Mouse (Mus musculus) C2C12 (cell line): Measurements from ENCODE around the gene C3. TPM values are rescaled to one million over a fixed set of nuclear protein-coding genes. Genes with fewer than 3 reads are reported as not detected.

Experiments
- H3K27me3 ChIP-seq: one replicate; pipeline ENCODE4 v1.6.1; 2011; ENCODE audit not compliant: control insufficient read depth, insufficient read depth, insufficient read length
- H3K36me3 ChIP-seq: one replicate; pipeline ENCODE4 v1.6.1; 2011; ENCODE audit not compliant: control insufficient read depth, insufficient read depth
- H3K4me3 ChIP-seq: one replicate; pipeline ENCODE4 v1.5.1; 2011; ENCODE audit warnings: mild to moderate bottlenecking, control low read depth; ENCODE audit not compliant: poor library complexity, insufficient read depth, severe bottlenecking
- H3K79me2 ChIP-seq: one replicate; pipeline ENCODE4 v1.6.1; 2011; ENCODE audit not compliant: control insufficient read depth, insufficient read depth
- H3K79me3 ChIP-seq: one replicate; pipeline ENCODE4 v1.6.1; 2011; ENCODE audit warnings: low read depth, control low read depth
- H3ac ChIP-seq: one replicate; pipeline ENCODE3; 2011; ENCODE audit warnings: low read depth; ENCODE audit not compliant: control insufficient read depth, insufficient read length
- CEBPB ChIP-seq: IDR thresholded peaks from one replicate; pipeline ENCODE4 v1.6.1; 2011; ENCODE audit warnings: low read depth, mild to moderate bottlenecking, control low read depth, moderate library complexity
- CTCF ChIP-seq: IDR thresholded peaks from one replicate; pipeline ENCODE4 v1.5.1; 2011; ENCODE audit not compliant: control insufficient read depth, insufficient read depth, insufficient read length
- FOSL1 ChIP-seq: IDR thresholded peaks from one replicate; pipeline ENCODE4 v1.8.0; 2011; ENCODE audit warnings: mild to moderate bottlenecking, low read length; ENCODE audit not compliant: poor library complexity, insufficient read depth, severe bottlenecking
- MAX ChIP-seq: IDR thresholded peaks from one replicate; pipeline ENCODE4 v1.6.1; 2011; ENCODE audit warnings: mild to moderate bottlenecking, control low read depth
- MYOD1 ChIP-seq: IDR thresholded peaks from one replicate; pipeline ENCODE4 v1.6.1; 2011; ENCODE audit warnings: low read depth; ENCODE audit not compliant: control insufficient read depth, insufficient read length
- MYOG ChIP-seq: IDR thresholded peaks from one replicate; pipeline ENCODE4 v1.6.1; 2011; ENCODE audit not compliant: control insufficient read depth, insufficient read length; ENCODE audit errors: extremely low read depth
- USF1 ChIP-seq: IDR thresholded peaks from one replicate; pipeline ENCODE4 v1.6.1; 2011; ENCODE audit warnings: low read depth, mild to moderate bottlenecking, control low read depth, moderate library complexity
- polyA plus RNA-seq: library from polyadenylated mRNA; unstranded; fragments of >200 nt; fragmentation: generic; extraction: Trizol; gene quantifications from one replicate; pipeline ENCODE4 v1.2.1, GENCODE M21; 2012; ENCODE audit warnings: missing spikeins

Gene C3
- polyA plus RNA-seq, 1 experiment, result 0.01 TPM

- Histone ChIP-seq H3K36me3 (no peaks in the 10 kb centered on the region), H3ac (no peak overlapping the region), H3K27me3 (peaks cover 67% of the 10 kb centered on the region), H3K79me2 (no peaks in the 10 kb centered on the region), H3K4me3 (no peak overlapping the region), H3K79me3 (no peaks in the 10 kb centered on the region)
- TF ChIP-seq CTCF, result no peak
- no peak for TF ChIP-seq FOSL1
- no peak for TF ChIP-seq MAX
- no peak for TF ChIP-seq MYOD1
- TF ChIP-seq MYOG, result no peak
Observed at GRCm38 (mm10) chr17:57221911-57222310, 6.0 kb downstream of the C3 start.

- no peak overlapping the region for H3ac ChIP-seq
- H3K79me3 ChIP-seq, result no peaks in the 10 kb centered on the region
- TF ChIP-seq USF1 (no peak), CTCF (no peak), MYOG (no peak), CEBPB (no peak), MAX (no peak), FOSL1 (no peak), MYOD1 (no peak)
- no peaks in the 10 kb centered on the region for H3K79me2 ChIP-seq
- H3K36me3 ChIP-seq, result no peaks in the 10 kb centered on the region
- peaks cover 64% of the 10 kb centered on the region for H3K27me3 ChIP-seq
- H3K4me3 ChIP-seq, result no peak overlapping the region
Observed at GRCm38 (mm10) chr17:57219884-57220207, 8.1 kb downstream of the C3 start.

- Histone ChIP-seq H3K79me2 (no peaks in the 10 kb centered on the region), H3K27me3 (peaks cover 64% of the 10 kb centered on the region), H3K79me3 (no peaks in the 10 kb centered on the region), H3K4me3 (no peak overlapping the region), H3ac (no peak overlapping the region), H3K36me3 (no peaks in the 10 kb centered on the region)
- no peak for TF ChIP-seq MYOG
- TF ChIP-seq CEBPB, result no peak
- TF ChIP-seq FOSL1, result no peak
- peak; percentile 73 for TF ChIP-seq CTCF
Observed at GRCm38 (mm10) chr17:57219167-57219883, 8.6 kb downstream of the C3 start.

GRCm38 (mm10) chr17:57218335-57218900 lies 9.5 kb downstream of the C3 start:
- Histone ChIP-seq H3K27me3 (peaks cover 62% of the 10 kb centered on the region), H3K79me3 (no peaks in the 10 kb centered on the region), H3K36me3 (no peaks in the 10 kb centered on the region), H3K79me2 (no peaks in the 10 kb centered on the region), H3ac (no peak overlapping the region), H3K4me3 (no peak overlapping the region)
- TF ChIP-seq CTCF (no peak), CEBPB (no peak), USF1 (no peak), FOSL1 (no peak), MYOG (no peak), MYOD1 (no peak), MAX (no peak)

GRCm38 (mm10) chr17:57214676-57215387 lies 13.1 kb downstream of the C3 start:
- Histone ChIP-seq H3K27me3 (peaks cover 47% of the 10 kb centered on the region), H3K4me3 (no peak overlapping the region), H3ac (no peak overlapping the region), H3K79me3 (no peaks in the 10 kb centered on the region), H3K79me2 (no peaks in the 10 kb centered on the region), H3K36me3 (no peaks in the 10 kb centered on the region)
- TF ChIP-seq FOSL1, result no peak
- TF ChIP-seq MAX, result no peak
- TF ChIP-seq MYOG, result no peak
- TF ChIP-seq USF1, result no peak
- no peak for TF ChIP-seq CTCF
- no peak for TF ChIP-seq CEBPB
- TF ChIP-seq MYOD1, result no peak

- TF ChIP-seq CTCF (no peak), MYOD1 (no peak), CEBPB (no peak), MAX (no peak), FOSL1 (no peak), USF1 (no peak), MYOG (no peak)
- peaks cover 40% of the 10 kb centered on the region for H3K27me3 ChIP-seq
- H3K4me3 ChIP-seq, result no peak overlapping the region
- no peaks in the 10 kb centered on the region for H3K79me3 ChIP-seq
- H3ac ChIP-seq, result no peak overlapping the region
- H3K79me2 ChIP-seq, result no peaks in the 10 kb centered on the region
- no peaks in the 10 kb centered on the region for H3K36me3 ChIP-seq
Observed at GRCm38 (mm10) chr17:57211501-57211900, 16.4 kb downstream of the C3 start.
